Mouse (Mus musculus) liver, adult (tissue): Measurements from ENCODE around the gene Tbk1.

ENCODE experiments used
- GATA4 ChIP-seq: IDR thresholded peaks from 2 replicates; pipeline ENCODE4 v1.6.1; 2014; ENCODE audit warnings: mild to moderate bottlenecking, low read length; ENCODE audit not compliant: insufficient replicate concordance

The Tbk1 gene

GRCm38 (mm10) chr10:121504973-121505911 lies 81.3 kb downstream of the Tbk1 start:
- TF ChIP-seq GATA4, result no peak

DNA sequence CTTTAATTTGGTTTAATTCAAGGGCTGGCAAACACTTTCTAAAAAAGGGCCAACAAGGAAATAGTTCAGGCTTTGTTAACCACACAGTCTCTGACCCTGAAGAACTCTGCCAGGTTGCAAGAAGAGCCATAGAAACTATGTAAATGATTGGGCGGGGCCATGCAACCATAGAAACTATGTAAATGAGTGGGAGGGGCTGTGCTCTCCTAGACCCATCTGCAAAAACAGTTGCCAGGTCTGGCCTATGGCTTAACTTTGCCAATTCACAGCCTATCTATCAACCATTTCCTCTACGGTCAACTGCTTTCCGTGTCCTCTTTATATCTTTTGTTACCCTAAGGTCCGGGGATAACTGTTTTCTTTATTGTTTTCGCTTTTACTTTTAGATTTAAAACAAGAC lies 85.4 kb downstream of the Tbk1 start:
- peak; percentile 37; the same call in 1 of the 2 replicates for TF ChIP-seq GATA4

GRCm38 (mm10) chr10:121500034-121500433 lies 86.6 kb downstream of the Tbk1 start:
- TF ChIP-seq GATA4, result no peak

DNA sequence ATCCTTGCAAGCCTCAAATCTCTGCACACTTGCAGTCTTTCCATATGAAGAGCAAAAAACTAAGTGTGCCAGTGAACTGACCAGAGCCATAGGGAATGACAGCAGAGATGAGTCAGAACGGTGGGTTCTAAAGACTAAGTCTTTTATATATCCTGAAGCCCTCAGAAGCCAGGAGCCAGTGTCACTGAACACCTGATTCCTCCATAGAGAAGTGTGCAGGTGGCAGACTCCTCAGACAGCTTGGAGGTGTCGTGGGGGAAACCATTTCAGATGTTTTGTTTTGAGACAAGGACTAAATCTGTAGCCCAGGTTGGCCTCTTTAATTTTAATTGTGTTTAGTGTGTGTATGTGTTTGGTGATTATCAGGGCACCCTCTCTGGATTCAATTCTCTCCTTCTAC lies 87.5 kb downstream of the Tbk1 start:
- TF ChIP-seq GATA4, result no peak

DNA sequence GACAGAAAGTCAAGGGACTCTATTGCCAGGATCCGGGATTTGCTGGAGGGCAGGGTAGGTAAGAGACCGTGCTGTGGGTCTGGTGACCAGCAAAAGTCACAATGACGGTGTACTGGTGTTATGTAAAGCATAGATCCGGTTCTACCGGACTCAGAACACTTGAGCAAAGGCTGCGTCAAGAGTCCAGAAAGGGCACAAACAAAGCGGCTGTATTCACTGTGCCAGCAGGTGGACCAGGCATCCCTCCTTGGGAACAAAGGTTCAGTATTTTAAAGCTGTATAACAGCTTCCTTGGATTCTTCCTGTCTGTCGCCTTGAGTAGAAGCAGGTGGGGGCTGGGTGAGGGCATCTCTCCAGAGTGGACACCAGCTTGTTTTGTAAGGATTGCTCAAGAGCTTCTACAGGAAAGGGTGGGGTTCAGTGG lies 88.1 kb downstream of the Tbk1 start:
- TF ChIP-seq GATA4, result no peak

- TF ChIP-seq GATA4, result no peak
Observed at GRCm38 (mm10) chr10:121497968-121498367, 88.6 kb downstream of the Tbk1 start.

DNA sequence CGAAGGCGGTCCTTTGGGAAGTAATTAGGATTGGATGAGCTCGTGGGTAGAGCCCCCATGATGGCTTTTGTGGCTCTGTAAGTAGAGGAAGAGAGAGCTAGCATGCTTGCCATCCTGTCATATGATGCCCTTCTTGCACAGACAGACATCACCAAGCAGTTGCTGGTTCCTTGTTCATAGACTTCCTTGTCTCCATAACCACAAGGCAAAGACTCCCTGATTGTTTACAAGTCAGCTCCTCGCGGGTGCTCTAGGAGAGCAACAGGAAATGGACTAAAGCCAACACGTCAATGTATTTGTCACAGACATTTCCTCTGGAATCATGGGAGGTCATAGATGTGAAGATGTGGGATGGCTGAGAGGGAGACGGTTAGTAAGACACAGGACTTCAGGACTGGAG lies 90.0 kb downstream of the Tbk1 start:
- TF ChIP-seq GATA4, result no peak
